Mouse (Mus musculus) adrenal gland, adult 8-10 months (tissue): ENCODE measurements around the gene Zfand3. TPM values are rescaled to one million over a fixed set of nuclear protein-coding genes. Genes with fewer than 3 reads are reported as not detected.

ENCODE experiments used
- DNase-seq: peaks from one replicate; pipeline ENCODE4 v3.0.0; 2022
- total RNA-seq, 4 experiments: library from RNA; stranded (reverse); gene quantifications; 2 replicates each; pipeline ENCODE4 v1.2.4; 2022

The Zfand3 gene
- total RNA-seq, 4 experiments from 2014 or later = 150 to 175 (median 171) TPM

DNA sequence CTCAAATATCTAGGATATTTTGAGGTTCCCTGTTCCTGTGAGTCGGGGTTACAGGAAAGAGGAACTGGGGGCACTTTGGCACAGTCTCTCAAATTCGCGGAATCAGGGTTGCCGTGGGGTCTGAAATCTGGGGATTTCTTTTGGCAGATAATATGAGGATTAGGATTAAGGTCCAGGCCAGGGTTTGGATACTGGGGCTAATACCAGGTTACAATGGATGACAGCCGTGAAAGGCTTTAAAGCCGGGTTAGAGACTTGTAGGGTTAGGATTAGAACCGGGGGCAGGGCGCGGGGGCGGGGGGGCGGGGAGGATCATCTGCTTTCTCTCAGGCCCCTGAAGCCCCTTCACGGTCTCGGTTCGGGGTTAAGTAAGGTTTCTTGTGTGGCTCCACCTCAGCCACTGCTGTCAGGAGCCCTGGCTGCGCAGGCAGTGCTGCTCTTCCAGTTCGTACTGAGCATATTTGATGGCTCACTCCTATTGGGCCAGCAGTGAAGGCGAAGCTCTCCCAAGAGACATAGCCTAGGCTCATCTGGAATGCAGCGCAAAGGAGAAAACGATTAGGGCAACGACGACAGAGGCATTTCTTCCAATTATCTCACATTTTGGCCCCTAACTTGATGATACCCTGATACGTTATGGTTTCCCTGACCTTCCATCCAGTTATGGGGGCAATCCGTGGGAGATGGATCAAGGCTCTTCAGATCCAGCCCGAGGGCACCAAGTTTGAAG, 5.8 kb upstream of the Zfand3 start:
- DNase-seq = no peak

DNA sequence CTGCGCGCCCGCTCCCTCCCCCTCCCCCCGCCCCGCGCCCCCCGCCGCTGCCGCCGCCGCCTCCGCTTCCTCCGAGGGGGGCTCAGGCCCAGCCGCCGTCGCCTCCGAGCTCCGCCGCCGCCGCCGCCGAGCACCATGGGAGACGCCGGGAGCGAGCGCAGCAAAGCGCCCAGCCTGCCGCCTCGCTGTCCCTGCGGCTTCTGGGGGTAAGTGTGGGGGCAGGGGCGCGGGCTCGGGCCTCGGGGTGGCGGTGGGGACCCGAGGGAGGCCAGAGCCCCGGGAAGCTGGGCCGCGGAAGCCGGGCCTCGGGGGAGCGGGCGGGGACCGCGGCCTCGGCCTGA, 540 bp downstream of the Zfand3 start:
- DNase-seq = no peak

DNA sequence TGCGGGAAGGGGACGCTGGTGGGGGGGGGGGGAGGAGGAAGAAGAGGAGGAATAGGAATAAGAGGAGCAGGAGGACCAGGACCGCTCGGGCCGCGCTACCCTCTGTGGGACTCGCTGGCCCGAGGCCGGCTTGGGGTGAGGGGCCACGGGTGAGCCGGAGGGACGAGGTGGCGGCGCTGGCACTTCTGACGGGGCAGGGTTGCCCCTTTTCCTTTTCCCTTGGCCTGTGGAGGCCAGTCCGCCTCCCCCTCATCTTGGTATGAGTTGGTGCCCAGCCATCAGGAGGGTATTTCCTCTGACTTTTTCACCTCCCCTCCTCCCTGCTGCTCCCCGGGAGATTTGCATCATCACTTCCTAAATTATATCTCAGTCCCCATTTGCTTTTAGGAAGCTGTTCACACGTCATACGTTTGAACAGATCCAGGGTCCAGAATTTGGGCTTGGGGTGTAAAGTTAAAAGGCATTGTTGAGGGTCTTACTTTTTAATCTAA, 963 bp downstream of the Zfand3 start:
- peak; percentile 37 for DNase-seq

DNA sequence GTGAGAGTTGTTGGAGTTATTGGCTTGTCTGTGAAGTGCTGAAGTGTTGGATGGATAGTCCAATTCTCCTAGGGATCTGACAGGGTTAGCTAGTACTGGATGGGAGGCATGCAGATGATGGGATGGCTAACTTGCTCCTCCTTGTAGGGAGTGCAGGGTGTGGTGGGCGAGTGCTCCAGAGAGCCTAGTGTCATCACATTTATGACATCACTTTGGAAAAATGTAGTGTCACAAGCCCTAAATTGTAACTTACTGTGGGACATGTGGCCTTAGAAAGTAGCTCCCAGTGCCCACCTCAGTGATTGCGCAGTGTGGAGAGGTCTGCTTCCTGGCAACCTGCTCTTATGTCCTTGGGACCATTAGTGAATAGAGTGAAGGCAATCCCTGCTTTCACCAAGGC, 2.3 kb downstream of the Zfand3 start:
- no peak for DNase-seq

DNA sequence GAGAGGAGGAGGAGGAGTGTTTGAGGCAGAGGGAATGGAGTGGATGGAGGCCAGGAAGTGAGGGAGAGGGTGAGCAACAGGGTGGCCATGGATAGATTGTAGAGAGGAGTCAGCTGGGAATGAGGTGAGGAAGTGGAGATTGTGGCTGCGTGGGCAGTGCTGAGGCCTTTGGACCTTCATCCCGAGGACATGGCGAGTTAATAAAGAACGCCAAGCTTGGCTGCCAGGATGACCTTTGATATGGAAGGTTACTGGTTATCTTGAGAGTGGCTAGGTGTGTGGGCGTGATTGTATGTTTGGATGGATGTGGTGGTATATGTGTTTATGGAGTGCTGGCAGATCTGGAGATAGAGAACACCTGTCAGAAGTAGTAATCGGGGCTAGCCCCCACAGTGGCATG, 3.4 kb downstream of the Zfand3 start:
- DNase-seq = no peak

DNA sequence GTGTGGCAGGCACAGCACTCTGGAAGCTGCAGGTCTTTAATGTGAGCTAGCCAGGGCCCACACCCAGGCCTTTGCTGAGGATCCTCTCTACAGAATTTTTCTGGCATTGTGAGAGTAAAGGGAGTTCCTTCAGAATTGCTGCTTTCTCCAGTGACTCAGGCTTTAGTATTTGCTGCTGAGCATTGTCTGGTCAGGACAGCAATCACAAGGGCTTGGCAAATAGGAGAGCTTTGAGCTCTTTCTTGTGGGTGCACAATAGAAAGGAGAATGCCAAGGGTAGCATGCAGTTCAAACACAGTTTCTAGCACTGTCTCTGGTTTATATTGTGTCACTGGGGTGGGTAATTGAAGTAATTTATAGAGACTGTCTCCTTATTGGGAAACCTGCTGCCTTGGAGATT, 3.9 kb downstream of the Zfand3 start:
- DNase-seq = no peak

DNA sequence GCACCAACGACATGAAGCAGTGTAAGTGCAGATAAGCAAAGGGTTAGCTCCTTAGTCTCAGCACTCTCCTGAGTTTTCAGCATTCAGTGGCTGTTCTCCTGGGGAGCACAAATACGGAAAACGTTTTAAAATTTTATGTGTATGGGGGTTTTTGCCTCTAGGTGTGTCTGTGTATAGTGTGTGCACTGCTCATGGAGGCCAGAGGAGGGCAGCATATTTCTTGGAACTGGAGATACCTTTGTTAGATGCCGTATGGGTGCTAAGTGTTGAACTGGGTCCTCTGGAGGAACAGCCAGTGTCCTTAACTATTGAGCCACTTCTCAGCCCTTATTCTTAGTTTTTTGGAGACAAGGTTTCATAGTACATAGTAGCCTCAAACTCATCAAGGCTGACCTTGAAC, 10.1 kb downstream of the Zfand3 start:
- no peak for DNase-seq

DNA sequence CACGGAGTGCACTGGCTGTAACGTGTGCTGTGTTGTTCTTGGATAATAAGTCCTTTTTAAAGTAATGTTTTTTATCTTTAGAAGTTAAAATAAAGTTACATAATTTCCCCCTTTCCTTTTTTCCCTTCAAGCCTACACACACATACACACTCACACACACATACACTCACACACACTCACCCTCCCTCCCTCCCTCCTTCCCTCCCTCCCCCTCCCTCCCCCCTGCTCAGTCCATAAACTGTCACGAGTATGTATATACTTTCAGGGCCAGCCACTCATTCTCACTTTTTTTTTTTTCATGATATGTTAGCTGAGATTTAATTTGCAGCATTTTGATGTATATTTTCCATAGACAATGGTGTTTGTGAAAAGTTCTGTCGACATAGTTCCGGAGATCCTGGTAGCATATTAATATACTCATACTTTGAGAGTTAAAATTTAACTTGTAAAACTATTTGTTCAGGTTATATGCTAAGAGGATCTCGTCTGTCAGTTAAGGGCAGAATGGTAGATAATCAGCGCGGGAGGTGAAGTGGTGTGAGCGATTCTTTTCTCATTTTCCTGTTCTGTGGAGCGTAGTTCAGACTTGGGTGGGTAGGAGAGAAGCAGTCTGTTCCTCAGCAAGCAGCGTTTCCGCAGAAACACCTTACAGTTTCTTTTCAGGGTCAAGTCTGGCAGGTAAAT, 14.5 kb downstream of the Zfand3 start:
- DNase-seq = no peak

DNA sequence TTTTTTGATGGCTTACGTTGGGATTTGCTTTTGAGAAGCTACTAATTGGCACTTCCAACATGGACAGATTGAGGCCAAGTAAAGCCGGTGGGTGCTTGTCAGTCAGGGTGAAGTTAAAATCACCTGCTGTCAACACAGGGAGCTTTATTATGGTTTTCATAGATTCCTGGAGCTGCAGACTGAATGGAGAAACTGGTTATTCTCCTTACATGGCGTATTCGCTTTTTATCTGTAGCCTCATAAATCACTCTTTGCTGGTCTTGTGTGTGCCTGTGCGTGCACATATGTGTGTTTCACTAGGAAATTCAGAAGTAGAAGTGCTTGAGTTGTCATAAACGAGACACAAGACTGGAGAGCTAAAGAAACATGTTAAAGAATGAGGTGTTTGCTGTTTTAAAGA, 15.4 kb downstream of the Zfand3 start:
- DNase-seq = no peak

DNA sequence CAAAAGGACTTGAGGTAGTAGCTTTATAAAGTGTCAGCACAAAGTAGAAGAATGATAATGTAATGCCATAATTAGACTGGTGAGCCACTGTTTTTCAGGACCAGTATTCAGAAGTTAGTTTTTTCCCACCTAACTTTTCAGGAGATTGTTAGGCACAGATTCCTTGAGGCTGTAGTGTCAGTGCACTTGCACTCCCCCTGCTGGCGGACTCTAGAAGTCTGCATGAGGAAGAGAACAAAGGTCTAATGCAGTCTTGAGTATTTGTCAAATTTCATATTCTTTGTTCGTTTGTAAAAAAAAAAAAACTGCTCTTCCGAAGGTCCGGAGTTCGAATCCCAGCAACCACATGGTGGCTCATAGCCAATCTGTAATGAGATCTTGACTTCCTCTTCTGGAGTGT, 20.1 kb downstream of the Zfand3 start:
- no peak for DNase-seq

DNA sequence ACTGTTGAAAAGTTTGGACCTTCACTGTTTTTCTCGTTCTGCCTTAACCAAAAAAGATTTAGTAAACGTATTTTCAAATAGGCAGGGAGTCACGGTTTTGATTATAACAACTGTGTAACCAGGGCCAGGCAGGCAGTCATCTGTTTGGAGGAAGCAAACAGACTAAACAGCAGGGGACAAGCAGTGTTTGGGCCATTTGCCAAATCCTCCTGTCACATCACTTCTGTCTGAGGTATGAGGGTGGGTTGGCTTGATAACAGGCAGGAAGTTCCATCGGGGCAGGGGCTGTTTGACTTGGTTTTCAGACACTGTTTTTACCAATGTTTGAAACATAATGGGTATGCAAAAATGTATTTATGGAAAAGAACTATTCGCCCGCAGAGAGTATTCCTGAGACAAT, 22.1 kb downstream of the Zfand3 start:
- no peak for DNase-seq

DNA sequence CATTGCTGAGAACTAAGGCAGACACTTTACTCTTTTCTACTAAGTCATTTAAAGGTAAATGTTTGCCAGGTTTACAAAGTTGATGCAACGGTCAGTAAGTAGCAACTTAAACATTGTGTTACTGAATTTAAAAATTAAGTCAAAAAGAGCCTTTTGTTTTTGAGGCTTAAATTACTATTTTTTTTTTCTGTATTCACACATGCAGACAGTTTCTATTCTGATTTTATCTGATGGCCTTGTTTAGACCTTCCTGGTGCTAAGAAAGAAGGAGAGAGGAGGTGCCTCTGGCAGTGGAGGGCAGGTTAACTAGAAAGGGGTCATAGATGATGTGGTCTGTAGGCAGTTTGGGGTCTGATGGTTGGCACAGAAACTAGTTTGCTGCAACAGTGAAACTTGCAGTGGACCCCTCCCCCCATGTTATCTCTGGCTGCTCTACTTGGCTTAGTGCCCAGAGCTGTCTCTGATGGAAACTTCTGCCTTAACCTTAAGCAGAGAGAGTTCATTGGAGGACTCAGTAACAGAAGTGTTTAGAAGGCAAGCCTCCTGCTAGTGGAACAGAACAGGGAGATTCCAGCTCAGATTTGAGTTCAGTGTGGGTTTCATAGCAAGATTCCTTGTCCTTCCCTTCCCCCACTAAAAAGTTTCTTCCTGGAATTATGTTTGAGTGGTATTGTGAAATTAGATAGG, 23.0 kb downstream of the Zfand3 start:
- peak; percentile 57 for DNase-seq

DNA sequence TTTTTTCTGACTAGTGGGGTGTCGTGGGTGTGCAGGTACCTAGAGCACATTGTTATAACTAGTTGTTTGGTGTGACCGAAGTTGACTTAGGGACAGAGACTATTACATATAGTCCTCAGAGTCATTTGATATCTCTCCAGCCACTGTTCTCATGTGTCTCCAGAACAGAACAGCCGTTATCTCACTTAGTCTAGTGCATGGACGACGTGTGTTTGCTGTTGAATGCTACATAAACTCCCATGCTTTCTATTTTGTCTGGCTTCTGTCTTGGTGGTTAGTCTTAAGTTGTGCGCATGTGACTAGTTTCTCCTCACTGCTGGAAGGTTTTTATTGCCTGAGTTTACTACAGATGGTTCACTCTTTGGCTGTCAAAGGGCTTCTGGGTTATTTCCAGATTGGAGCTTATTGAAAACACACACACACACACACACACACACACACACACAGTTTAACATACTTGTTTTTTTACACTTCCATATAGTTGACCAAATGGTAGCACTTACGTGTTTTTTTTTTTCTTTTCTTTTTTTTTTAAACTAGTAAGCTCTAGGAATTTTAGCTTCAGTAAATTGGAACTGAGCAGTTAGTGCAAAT, 25.2 kb downstream of the Zfand3 start:
- no peak for DNase-seq

DNA sequence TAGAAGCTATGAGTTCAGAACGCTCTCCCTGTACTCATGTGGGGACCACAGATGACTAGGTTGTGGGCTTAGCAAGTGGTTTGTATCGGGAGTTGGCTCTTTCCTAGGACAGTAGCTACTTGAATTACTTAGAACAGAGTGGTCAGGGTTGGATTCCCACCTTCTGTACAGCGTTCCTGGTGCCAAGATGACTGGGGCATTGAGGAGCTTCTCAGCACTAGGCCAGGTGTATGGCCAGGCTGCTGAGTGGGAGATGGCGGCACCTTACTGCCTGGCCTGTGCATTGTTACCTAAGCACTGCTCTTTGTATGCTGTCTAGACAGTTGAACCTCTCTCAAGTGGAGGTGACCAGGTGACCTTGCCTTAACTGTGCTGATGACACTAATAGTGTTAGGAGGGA, 28.3 kb downstream of the Zfand3 start:
- DNase-seq = no peak

DNA sequence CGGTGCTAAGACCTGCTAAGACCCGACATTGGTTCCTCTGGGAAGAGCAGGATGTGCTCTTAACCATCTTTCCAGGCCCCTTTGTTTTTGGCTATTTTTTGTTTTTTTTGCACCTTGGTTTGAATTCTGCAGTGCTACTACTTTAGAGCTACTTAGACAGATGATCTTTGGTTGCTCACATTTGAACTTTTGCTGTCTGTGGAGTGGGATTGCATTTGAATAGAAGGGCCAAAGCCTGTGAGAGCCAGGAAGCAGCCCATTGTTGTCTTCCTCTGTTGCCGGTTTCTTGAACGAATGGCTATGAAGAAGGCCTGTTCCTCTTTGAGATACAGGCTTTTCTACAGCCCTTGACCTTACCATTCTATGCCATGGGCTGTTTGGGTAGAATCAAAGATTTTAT, 29.5 kb downstream of the Zfand3 start:
- no peak for DNase-seq

DNA sequence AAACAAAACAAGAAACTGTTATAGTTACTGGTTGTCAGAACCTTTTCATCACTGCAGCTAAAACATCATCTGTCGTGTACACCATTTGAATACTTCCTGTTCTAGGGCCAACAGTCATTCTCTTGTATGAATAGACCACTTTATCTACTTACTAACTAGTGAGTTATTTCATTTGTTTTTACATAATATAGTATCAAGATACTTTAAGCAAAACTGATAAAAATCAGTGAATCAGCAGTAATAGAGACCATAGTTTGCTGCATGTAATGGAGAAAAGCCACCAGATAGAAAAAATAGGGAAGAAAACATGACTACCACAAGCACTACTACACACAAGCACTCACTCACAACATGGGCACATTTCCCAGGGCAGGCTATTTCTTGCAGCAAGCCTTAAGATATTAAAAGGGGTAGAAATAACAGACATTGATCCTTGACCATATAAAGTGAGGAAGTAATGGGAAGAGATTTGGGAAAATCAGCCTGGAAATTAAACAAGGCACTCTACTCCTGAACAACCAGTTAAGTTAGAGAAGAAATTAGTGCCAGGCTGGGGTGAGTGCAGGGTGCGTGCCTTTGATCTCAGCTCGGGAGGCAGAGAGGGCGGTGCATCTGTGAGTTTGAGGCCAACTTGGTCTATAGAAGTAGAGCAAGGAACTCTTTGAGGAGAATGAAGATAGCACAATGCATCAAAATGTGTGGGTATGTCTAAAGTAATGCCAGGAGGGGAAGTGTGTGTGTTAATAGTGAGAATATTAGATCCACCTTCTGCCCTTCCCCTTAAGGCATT, 30.9 kb downstream of the Zfand3 start:
- no peak for DNase-seq

DNA sequence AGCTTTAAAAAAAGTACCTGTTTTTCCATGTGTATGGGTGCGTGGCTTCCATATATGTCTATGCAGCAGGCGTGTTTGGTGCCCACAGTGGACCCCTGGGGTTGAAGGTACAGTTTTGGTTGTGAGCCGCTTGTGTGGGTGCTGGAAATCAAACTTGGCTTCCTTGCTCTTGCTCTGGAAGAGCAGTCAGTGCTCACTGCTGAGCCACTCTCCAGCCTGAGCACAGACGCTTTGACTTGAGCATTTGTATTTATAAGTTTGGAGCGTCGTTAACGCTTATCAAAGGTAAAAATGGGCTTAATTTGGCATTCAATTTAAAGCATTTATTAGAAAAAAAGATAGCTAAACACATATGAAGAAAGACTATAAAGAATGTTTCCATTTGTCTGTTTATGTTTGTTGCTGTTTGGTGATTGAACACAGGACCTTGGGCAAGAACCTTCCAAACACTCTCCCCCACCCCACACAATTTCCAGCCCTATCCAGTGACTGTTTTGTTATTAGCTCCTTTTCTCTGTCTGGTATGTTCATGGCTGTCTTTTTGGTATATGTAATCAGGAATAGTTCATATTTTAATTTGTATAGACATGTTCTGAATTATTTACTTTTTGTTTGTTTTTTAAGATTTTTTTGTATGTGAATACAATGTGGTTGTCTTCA, 38.8 kb downstream of the Zfand3 start:
- DNase-seq = no peak

DNA sequence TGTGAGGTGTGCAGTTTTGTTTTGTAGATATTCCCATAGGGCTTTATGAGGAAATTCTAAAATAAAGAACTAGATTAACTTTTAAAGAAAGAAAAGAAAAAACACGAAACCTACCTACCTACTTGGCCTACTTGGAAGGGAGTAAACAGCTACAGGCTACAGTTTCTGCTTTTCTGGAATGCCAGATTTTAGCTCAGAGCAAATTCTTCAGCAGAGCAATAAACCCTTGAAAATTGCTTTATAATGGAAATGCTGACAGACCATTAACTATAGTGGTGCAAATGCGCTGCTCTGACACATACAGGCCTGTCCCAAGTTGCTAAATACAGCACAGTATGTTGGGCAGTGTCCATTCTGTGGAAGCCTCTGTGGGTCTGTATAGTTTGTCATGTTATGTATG, 40.6 kb downstream of the Zfand3 start:
- no peak for DNase-seq

DNA sequence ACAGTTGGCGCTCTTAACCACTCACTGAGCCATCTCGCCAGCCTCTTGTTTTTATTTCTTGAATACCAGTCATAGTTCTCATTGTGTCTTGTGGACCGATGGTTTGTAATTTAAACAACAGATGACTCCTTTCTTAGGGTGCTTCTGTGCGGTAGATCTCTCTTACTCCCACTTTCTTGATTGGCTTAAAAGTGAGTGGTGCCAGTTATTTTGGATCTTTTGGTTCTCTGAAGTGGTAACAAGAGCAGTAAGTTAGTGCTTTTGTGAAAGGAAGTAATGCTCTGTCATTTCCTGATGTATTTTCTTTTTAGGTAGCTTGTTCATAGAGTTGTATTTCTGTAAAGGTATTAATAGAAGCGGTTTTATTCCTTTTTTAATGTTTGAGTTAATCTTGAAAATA, 42.1 kb downstream of the Zfand3 start:
- DNase-seq = no peak

DNA sequence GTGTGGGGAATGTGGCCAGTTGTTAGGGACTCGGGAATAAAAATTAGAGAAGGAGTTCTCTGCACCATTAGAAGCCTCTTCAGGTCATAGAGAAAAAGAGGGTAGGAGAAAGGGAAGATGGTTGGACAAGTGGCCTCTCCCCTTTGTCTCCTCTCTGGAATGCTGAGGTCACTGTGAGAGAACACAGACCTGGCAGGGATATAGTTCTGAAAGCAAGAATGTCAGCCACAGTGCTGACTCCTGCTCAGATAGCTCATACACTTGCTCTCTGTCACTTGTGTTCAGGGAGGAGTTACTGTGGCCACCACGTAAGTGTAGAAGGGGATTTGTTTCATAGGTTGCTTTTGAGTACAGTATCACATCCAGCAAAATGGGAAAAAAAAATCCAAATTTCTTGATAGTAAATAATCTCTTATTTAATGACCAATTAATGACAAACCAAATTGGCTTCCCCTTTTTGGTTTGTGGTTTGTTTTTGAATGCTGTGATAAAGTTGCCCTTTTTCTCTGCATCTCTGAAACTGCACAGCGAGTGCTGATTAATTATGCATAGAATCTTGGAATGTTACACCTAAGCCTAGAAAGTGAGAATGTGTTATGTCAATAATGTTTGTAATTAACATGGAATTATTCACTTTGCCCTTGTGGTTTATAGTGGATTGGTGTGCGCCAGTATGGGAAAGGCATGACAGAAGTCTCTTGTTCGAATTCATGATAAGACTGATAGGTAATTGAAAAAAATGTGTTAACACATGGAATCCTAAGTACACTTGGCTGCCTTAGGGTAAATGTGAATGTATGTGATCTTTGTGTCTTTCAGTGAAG, 47.2 kb downstream of the Zfand3 start:
- no peak for DNase-seq

DNA sequence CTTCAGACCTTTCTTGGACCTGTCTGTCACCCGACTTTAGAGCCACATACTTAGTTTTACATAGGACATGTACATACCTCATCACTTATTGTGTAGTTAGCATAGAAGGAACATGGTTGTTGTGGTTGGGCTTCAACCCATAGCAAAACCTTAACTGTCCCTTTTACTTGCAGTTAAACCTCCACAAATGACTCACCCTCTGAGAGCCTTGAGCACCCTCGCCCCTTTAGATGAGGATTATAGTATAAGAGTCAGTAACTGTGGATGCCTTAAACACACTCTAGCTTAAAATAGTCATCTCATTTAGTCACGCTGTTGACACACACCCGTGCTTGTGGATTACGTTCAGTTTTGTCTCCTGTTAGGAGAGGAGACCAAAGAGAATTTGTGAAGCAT, 47.8 kb downstream of the Zfand3 start:
- no peak for DNase-seq
